Mouse (Mus musculus) adrenal gland, adult 2 months (tissue): ENCODE measurements at regions not wholly inside any gene's neighbourhood (a gene's known extent, or its start where the extent isn't known, plus 50 kb on each side); places are given as distances from the start of the nearest gene placed in this dataset.

Source experiments
- DNase-seq: peaks from one replicate; pipeline ENCODE4 v3.0.0; 2021

DNA sequence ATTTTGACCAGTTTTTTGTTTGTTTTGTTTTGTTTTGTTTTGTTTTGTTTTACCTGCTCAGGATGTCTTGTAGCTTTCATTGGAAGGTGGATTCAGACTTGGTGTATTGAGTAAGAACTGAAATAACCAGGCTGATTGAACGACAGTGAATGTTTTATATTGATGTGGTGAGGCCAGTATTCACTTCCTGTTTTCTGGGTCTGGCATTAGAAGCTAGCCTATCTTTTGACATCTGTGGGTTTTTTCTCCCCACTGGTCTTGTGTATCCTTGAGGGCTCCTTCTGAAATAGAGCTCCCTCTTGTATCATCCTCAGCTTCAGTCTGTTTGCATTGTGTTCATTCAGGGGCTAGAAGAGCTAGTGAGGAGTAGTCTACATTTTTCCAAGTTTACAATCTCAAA lies 175.5 kb downstream of the 1700129C05Rik start:
- DNase-seq = no peak

DNA sequence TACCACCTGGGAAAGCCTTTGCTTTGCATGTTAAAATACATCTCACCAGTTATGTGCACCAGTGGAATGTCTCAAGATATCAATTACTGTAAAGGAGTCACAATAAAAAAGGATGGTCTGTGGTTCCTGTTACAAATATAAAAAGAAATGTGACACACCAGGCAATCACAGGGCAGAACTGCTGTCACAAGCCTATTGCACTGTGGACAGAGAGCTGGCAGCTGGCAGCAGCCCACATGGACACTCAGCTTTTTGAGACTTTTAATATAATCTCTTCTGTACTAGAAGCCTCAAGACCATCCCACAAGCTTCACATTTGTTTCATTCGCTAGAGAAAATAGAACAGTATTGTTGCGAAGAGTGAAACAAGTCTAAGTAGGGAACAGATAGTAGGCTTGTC lies 197.7 kb downstream of the 1700129C05Rik start:
- no peak for DNase-seq

DNA sequence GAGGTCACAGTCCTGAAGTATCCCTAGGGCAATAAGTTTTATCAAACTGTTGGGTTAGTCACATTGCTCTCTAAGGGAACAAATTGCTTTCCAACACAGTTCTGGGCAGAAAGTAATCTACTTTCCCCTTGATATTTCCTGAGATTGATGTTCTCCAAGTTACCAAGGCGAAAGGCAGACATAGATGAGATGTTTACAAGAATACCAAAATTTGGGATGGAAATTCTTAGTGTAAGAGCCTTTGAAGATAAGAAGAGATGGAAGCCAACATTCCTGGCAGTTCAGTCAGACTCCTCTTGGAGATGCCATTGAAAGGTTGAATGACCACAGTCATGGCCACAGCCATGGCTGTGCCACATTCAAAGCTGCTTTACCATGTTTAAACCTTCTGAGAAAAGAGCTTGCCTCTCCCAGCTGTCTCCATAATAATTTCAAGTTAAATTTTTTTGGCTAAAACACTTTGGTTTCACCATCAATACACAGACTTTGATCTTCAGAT lies 199.4 kb downstream of the 1700129C05Rik start:
- peak; percentile 8 for DNase-seq

DNA sequence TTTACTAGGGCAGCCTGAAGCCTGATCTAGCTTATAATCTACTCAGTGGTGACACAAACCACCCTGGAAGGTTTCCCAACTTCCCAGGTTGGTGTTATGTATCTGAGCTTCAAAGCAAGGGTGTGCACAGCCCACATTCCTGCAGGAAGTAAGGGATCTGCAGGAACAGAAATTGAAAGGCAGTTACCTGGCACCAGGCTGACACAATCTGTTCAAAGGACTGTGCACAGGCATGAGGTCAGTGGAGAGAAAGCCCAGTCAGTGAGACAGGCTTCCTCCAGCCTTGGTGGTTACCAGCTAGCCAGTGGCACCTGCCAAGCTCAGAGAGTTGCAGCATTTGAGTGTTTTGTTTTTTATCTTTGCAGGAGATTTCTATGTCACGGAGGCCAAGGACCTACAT lies 203.6 kb downstream of the 1700129C05Rik start:
- peak; percentile 51 for DNase-seq

DNA sequence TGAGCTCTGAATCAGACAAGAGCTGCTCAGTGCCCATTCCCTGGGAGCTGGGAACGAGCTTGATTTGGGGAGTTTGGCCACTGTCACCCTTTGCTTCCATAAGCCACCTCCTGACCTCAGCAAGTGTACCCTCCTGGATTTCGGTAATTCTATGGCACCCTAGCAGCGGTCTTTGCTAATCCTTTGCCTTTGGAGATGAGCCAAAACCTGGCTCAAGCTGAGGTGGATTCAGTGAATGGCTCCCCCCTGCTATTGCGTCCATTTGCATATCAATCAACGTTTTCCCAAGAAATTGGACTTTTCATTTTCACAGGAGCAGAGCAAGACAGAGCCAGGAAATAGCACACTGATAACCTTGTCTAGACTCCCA lies 204.1 kb downstream of the 1700129C05Rik start:
- DNase-seq = no peak

DNA sequence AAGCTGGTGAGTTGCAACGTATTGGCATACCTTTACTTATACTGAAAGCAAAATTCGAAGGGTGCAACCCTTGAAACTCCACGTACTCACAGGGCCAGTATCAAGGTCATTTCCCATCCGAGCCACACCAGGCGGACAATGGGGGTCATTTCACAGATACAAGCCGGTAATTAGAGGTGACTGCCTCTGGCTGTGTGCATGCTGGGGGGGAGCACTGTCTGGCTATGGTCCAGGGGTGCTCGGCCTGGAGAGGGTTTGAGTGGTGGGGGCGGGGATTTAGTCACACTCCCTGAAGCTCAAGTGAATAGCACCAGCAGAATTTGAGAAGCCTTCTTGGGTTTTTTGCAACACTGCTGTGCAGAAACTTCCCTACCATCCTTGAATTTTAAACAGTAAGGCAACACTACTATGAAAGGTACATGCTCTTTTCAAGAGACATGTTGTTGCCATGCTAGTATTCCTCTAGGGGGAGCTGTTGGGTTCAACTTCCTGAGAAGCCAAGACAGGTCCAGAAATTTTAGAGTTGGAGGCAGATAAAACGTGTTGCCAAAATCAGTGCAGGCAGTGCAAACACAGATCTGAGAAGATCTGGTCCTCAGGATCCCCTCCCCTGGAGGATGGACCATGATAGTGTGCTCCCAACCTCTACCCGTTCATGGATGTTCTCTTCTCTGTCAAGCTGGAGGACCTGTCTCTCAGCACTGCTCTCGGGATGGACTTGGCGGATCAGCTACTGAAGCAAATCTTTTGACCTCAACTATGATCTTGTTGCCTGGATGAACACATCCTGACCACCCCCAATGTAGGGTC lies 204.7 kb downstream of the 1700129C05Rik start:
- DNase-seq = peak; percentile 24

DNA sequence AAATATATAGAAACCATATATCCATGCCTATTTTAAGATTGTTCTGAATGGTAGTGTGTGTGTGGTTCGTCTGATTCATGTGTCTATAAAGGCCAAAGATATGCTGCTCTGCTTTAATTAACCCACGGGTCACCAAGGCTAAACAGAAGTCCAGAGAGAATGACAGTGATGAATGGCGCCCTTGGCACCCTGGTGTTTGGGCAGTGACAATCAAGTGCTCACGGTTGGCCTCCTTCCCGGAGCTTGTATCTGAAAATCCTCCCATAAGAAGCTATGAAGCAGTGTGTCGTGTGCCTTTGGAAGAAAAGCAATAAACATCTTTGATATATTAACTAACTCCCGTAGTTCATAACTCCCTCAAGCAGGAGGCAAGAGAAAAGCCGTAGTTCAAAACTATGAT lies 205.4 kb downstream of the 1700129C05Rik start:
- DNase-seq = peak; percentile 83

DNA sequence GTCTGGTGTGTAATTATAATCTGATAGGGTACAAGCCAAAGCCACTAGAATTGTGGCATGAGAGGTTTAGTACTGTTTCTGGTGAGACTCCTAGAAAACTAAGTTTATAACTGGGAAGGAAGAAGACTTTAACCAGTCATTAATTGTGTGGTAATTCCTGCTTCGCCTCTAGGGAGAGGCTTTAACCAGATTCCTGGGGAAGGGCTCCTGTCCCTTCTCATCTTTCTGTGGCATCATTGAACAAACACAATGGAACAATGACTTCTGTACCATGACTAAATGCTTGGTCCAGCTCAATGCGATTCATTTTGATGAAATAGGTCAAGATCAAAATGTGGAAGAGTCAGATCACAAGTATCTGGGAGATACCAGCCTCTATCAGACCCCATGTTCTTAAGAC lies 206.6 kb downstream of the 1700129C05Rik start:
- no peak for DNase-seq

DNA sequence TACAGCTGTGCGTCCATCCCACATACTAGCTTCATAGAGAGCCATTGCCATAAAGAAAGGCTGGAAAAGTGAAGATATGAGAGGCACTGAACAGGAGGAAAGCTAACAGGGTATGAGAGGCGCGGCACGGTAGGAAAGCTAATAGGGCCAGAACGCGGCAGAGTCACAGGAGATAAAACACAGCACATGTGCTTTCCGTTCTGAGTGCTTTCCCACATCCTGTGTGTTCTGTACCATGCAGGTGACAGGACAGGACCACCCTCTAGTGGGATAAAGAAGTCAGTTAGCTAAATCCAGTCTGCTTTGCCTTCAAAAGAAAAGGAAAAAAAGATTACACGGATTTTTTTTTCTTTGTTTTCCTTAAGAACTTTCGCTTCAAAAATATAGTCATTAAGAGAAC lies 224.8 kb downstream of the 1700129C05Rik start:
- no peak for DNase-seq

DNA sequence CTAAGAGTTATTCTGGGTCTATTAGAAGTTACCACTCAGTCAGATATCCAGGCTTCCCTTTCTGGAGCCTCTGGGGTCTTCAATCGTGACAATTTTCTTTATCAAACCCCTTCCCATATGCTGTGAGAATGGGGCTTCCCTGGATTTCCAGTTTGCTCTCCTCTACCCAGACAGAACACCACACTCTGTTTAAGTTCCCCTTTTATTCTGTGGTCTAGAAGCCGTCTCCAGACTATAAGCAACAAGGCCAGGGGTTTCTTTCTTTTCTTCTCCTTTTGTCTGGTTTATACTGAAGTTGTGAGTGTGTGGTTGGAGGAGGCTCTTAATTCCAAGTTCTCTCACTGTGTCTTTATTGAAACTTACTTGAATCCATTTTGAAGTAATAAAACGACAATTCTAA lies 225.5 kb downstream of the 1700129C05Rik start:
- DNase-seq = no peak

DNA sequence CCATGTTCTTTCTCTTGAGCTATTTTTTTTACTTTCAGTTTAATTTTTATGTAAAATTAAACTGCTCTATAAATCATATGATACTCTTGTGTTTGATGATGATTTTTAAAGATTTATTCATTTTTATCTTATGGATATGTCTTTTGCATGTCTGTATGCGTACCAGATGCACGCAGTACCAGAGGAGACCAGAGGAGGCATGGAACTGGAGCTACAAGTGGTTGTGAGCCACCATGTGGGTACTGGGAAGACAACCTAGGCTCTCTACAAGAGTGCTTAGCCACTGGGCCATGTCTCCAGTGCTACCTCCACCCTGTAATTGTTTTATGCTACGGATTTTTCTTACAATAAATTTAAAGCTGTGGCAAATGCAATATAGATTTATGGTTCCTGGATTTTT lies 227.8 kb downstream of the 1700129C05Rik start:
- no peak for DNase-seq

DNA sequence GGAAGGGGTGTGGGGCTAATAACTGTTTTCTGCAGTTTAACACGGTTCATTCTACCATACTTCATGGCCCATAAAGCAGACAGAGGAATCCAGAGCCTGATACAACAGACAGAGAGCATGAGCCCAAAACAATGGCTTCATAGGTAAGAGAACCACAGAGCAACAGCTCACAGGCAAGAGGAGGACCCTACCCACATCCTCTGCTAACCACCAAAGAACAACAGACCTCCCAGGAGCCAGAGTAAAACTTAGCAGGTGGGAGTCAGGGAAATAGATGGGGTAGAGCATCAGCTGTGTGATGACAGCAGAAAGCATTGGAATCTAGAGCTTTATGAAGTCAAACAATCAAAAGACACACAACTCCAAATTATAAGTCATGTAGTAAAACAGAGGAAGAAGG lies 231.8 kb downstream of the 1700129C05Rik start:
- no peak for DNase-seq

DNA sequence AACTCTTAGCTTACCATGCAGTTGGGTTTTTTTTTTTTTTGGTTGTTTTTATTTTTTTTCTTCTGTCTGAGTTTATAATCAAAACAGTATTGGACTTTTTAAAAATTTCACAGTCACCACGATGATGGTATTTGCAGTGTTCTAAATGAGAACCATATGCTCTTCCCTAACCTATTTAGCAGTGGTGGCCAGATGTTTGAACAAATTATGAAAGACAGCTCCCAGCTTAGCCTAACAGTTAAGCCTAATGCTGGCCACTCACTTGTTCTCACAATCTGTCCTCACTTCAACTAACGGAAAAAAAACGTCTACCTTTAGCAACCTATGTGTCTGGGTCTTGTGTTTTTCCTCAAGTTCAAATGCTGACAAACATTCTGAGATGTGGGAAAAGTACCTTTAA lies 234.8 kb downstream of the 1700129C05Rik start:
- DNase-seq = no peak

DNA sequence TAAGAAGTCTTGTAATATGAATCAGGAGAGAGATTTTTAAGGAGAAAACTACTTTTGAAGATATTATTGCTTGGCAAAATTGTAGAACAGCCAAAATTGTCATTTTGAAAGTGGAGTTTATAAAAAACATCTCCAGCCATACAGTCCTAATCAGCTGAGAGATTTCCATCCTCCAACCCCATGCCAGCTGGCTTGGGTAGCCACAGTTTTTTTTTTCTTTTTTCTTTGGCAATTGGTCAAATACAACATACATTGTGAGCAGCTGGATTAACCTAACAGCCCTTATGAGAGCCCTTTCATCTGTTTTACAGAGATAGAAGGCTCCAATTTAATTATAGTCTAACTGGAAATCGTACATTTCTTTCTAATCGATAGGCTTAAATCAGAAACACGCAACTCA lies 235.3 kb downstream of the 1700129C05Rik start:
- DNase-seq = no peak

DNA sequence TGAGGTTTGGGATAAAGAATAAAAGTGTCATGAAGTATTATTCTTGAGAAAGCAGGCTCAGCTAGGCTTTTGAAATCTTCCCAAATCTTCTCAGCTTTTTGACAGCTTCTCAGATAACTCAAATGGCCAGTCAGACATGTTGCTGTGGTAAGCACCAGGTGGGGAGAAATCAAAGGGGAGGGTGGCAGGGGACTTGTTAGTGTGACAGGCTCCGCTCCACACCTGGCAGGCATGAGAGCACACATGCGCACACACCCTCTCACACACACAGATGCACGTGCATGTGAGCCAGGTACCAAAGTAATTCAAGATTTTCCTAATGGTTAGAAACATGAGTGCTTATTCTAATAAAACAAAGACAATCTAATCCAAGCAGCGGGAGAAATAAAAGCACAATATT lies 236.1 kb downstream of the 1700129C05Rik start:
- DNase-seq = no peak

DNA sequence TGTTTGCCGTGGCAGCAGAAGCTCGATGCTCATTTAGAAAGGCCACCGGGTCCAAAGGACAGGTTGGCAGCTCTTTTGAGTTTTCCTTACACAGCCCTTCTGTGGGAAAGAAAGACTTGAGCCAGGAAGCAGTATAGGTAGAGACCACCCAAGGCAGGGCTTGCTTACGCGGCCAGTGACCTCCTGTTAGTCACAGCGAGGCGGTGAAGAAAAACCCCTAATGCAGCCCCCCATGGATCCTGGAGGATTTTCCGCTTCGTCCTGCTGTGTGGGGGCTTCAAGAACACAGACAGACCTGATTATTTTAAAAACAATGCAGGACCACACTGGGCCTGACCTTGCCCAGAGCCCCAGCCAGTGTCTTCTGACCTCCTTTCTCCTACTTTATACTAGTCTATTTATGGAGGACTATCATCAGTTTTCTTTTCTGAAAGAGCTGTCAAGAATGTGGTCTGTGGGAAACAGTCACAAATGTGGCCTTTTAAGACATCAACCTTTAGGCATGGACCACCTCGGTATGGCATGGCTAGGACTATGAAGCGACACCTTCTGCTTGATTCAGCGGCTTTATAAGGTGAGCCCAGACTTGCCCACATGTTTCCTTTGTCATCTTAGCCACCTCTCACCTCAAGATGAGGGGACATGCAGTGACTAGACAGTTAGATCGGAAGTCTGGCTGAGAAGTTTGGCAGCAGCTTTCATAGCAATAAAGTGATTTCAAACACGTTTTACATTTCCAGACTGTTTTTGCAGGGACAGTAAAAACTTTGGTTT lies 274.3 kb downstream of the 1700129C05Rik start:
- DNase-seq = no peak

DNA sequence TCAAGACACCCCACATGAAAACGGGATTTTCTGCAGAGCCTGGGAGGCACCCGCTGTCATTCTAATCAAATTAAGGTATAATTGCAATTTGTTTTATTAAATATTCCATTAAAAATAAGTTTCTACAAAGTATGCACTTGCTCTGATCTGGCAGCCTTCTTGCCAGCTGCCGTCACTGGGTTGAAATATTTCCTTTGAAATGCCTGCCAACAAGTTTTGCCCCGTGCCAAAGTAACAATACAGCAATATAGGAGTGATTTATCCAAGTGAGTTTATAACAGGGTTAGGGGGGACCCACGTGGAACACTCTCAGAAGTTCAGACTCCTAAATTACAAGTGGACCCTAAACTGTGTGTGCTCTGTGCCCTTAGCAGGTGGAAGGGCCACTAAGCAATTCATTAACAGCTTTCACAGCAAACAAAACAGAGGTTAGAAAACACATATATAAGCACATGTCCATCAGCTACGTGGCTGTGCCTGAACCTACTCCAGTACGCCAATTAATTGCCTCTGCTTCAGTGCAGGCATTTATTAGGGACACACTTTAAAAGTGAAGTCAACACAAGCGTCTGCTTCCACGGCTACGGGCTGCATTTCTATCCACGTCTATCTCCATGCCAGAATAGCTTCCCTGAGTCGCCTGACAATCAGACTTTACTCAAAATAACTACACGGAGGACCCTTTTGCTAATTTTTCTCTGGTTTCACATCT lies 275.1 kb downstream of the 1700129C05Rik start:
- DNase-seq = peak; percentile 64

DNA sequence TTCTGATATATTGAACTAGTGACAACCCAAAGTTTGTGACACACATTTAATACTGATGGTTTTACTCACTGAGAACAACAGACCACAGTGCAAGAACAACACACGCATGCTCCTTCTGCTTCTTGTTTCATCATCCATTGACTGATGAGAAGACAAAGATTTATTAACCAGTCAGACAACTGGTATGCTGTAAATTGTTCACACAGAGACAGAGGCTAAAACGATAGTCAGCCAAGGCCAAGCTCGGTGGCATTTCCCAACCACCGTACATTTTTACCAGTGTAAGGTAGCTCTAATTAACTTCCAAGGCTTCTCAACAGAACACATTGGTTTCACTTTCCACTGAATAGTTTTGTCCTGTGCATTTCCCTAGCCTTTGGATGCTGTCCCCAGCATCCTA lies 287.8 kb downstream of the 1700129C05Rik start:
- DNase-seq = peak; percentile 51

DNA sequence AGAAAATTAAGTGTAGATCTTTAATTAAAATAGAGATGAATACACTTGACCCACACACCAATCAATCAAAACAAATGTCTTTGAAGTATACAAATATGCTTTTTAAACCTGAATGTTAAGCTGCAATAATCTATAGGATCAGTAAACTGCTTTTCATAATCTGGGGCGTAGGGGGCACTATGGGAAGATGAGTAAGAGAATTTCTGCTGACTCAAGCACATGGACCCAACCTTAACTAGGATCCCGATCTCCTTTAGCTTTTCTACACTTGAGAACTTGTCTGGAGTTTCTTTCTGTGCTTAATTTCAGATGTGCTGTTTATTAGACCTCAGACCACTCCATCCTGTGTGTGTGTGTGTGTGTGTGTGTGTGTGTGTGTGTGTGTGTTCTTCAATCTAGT lies 298.1 kb downstream of the 1700129C05Rik start:
- DNase-seq = no peak

DNA sequence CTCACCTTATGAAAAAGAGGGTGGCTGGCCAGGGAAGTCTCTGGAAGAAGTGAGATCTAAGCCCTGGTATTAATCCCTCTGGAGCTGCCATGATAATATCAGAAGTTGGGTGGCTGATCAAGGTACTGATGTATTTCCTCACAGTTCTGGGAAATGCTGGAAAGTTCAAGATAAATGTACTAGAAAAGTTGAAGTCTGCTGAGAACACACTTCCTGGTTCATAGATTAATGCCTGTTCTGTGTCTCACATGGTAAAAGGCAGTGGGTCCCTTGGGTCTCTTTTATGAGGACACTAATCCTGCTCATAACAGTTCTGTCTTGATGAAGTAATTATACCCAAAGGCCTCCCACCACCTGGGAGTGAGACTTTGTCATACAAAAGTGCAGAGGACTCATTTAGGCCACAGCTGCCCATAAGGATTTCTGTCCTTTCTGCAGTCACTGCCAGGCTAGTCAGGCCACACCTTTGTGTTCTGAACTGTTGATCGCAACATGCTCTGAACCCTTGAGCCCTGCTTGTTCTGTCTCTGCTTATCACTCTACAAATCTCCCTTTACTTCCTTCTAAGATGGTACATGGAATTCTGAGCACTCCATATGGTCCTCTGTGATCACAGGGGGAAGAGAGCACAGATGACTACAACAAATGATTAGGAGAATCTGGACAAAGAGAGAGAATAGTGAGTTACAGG lies 300.4 kb downstream of the 1700129C05Rik start:
- DNase-seq = no peak

DNA sequence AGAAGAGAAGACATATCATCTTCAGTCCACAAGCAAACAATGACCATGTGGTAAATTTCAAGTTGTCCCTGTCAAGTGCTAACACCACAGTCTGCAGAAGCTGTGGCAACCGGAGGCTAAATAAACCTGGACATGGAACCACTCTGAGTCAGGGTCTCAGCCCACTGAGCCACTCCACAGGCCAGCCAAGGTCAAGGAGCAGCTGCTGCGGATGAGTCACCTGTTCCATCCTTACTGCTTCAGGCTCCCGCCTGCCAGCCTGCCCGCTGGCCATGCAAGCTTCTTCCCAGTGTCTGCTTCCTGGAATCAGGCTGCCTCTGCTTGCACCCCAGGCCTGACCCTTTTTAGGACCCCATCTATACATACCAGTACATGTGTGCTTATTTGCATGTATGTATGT lies 319.8 kb downstream of the 1700129C05Rik start:
- DNase-seq = peak; percentile 5

DNA sequence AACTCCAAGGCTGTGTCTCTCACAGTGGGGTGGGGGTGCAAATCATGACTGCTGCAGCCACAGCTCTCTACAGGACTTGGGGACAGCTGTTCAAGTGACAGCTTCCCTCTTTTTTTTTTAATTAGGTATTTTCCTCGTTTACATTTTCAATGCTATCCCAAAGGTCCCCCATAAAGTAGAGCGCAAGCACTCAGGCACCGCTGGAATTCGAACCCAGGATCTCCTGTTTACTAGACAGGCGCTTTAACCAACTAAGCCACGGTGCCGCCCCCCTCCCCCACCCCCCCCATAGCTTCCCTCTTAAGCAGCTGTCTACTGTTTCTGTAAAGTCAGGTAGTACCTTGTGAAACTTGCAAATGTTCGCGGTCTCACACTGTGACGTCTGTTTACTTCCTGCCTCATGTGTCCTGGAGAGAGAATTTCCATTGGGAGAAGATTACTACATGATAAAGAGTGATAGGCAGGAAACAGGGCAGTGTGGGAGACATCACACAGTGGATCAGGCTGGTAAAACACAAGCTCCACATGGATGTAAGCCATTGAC lies 324.7 kb downstream of the 1700129C05Rik start:
- peak; percentile 14 for DNase-seq
